In genomic region chr6:86126953-86127581, GRCm38 (mm10) we compare ENCODE assay signal across 7 mouse cellular contexts.
DNase-seq lines count a peak whose midpoint lies in the region; ATAC-seq and TF ChIP-seq lines count a peak whose summit lies in the region.

No protein-coding gene starts in this region.

- no peak overlapping the region for H3K27ac ChIP-seq in testis, adult 2 months (ENCODE audit: control insufficient read depth, insufficient read depth, low read depth, low read length)
- H3K27ac ChIP-seq in forebrain, embryonic 15.5 days (replicated peaks) = no peak overlapping the region

- peak; percentile 36 for ATAC-seq in forebrain, embryonic 15.5 days (replicated peaks)

- H3K9ac ChIP-seq in forebrain, embryonic 15.5 days (replicated peaks) = no peak overlapping the region

- 0 out of 2 replicates have a peak, but pooled peaks have one; percentile 26 for TF ChIP-seq CTCF in testis, adult 2 months (IDR thresholded peaks at IDR 0.05; ENCODE audit: control insufficient read depth, insufficient read depth, insufficient replicate concordance, low read depth, low read length)

- DNase-seq in testis, postnatal 14 days (ENCODE audit: low spot score) = no peak
- DNase-seq in adrenal gland, postnatal 10 days = peak; percentile 74
- DNase-seq in kidney, postnatal 25 days = peak; percentile 66 to 67
- DNase-seq in lung, postnatal 4 days = peak; percentile 50 to 59
- peak; percentile 65 to 69 for DNase-seq in right cerebral cortex, adult 2 months (ENCODE audit: low spot score in 2 of 2)

- H3K36me3 ChIP-seq in testis, adult 2 months (ENCODE audit: control insufficient read depth, insufficient read depth, low read length) = no peaks in the 10 kb centered on the region
- H3K36me3 ChIP-seq in forebrain, embryonic 15.5 days = no peaks in the 10 kb centered on the region

- no peaks in the 10 kb centered on the region for H3K9me3 ChIP-seq in forebrain, embryonic 15.5 days

- 66% methylated on average over 2 of the region's 2 CpGs for WGBS in forebrain, embryonic 15.5 days

- H3K4me3 ChIP-seq in testis, adult 2 months (ENCODE audit: control insufficient read depth, low read depth, low read length) = no peak overlapping the region
- H3K4me3 ChIP-seq in forebrain, embryonic 15.5 days = no peak overlapping the region

- H3K27me3 ChIP-seq in testis, adult 2 months (ENCODE audit: control insufficient read depth, insufficient read depth, low read length) = no peaks in the 10 kb centered on the region
- no peaks in the 10 kb centered on the region for H3K27me3 ChIP-seq in forebrain, embryonic 15.5 days

- no peaks in the 10 kb centered on the region for H3K4me1 ChIP-seq in testis, adult 2 months (ENCODE audit: control insufficient read depth, insufficient read depth, low read length)
- no peaks in the 10 kb centered on the region for H3K4me1 ChIP-seq in forebrain, embryonic 15.5 days

- no peak for TF ChIP-seq POLR2A in testis, adult 2 months (IDR thresholded peaks at IDR 0.05; ENCODE audit: control insufficient read depth, low read depth, low read length)

- H3K4me2 ChIP-seq in forebrain, embryonic 15.5 days (replicated peaks) = no peak overlapping the region
